In genomic region chr12:67847517-67847916, GRCm38 (mm10) we compare ENCODE assay signal across 28 mouse cellular contexts.
"Had no signal": no experiment of that assay in that cellular context is flagged by ENCODE, and none has a peak within 500 bp of the region (broad histone marks: within the 10 kb centered on the region; RNA-seq: fewer than 3 reads in every experiment).

No protein-coding gene starts in this region.

- H3K4me3 ChIP-seq: embryonic facial prominence, embryonic 10.5 days; embryonic facial prominence, embryonic 12.5 days; embryonic facial prominence, embryonic 13.5 days; embryonic facial prominence, embryonic 15.5 days; erythroblast, embryonic 14.5 days; forebrain, embryonic 10.5 days; forebrain, embryonic 12.5 days; forebrain, embryonic 13.5 days; forebrain, embryonic 15.5 days; gastrocnemius, adult 2 months; heart, adult 2 months had no signal

- H3K36me3 ChIP-seq: embryonic facial prominence, embryonic 10.5 days; embryonic facial prominence, embryonic 12.5 days; embryonic facial prominence, embryonic 13.5 days; embryonic facial prominence, embryonic 15.5 days; forebrain, embryonic 10.5 days; forebrain, embryonic 12.5 days; forebrain, embryonic 15.5 days had no signal

- ATAC-seq: forebrain, embryonic 13.5 days; forebrain, embryonic 14.5 days; forebrain, embryonic 15.5 days; forebrain, embryonic 16.5 days; forebrain, postnatal 0 days had no signal

- H3K27me3 ChIP-seq: embryonic facial prominence, embryonic 12.5 days; embryonic facial prominence, embryonic 13.5 days; embryonic facial prominence, embryonic 15.5 days; forebrain, embryonic 12.5 days; forebrain, embryonic 13.5 days; forebrain, embryonic 15.5 days had no signal

- H3K4me2 ChIP-seq: embryonic facial prominence, embryonic 12.5 days; embryonic facial prominence, embryonic 13.5 days; embryonic facial prominence, embryonic 15.5 days; forebrain, embryonic 12.5 days; forebrain, embryonic 13.5 days; forebrain, embryonic 15.5 days had no signal

- DNase-seq: cerebellum, adult 8-10 months; cerebellum, adult 9-10 months; cerebellum, adult 9-11 months; cerebellum, postnatal 10 days; cerebellum, postnatal 14 days; cerebellum, postnatal 25 days; cerebellum, postnatal 36 days; embryo, embryonic 11 days; forebrain, postnatal 0 days; gastrocnemius, adult 2 months; gastrocnemius, postnatal 10 days; gastrocnemius, postnatal 14 days; gastrocnemius, postnatal 25 days; gastrocnemius, postnatal 36 days; heart, adult 11 months; heart, adult 18-20 months; heart, adult 2 months had no signal

- H3K9me3 ChIP-seq: embryonic facial prominence, embryonic 10.5 days; embryonic facial prominence, embryonic 12.5 days; embryonic facial prominence, embryonic 13.5 days; embryonic facial prominence, embryonic 15.5 days; forebrain, embryonic 10.5 days; forebrain, embryonic 12.5 days; forebrain, embryonic 13.5 days; forebrain, embryonic 15.5 days had no signal

- H3K9ac ChIP-seq: embryonic facial prominence, embryonic 12.5 days; embryonic facial prominence, embryonic 13.5 days; embryonic facial prominence, embryonic 15.5 days; forebrain, embryonic 12.5 days; forebrain, embryonic 13.5 days; forebrain, embryonic 15.5 days; forebrain, postnatal 0 days had no signal

- H3K4me1 ChIP-seq: embryonic facial prominence, embryonic 10.5 days; embryonic facial prominence, embryonic 12.5 days; embryonic facial prominence, embryonic 13.5 days; embryonic facial prominence, embryonic 15.5 days; forebrain, embryonic 10.5 days; forebrain, embryonic 12.5 days; forebrain, embryonic 13.5 days; forebrain, embryonic 15.5 days had no signal

- H3K27ac ChIP-seq: embryonic facial prominence, embryonic 10.5 days; embryonic facial prominence, embryonic 12.5 days; embryonic facial prominence, embryonic 13.5 days; embryonic facial prominence, embryonic 15.5 days; forebrain, embryonic 10.5 days; forebrain, embryonic 12.5 days; forebrain, embryonic 13.5 days; forebrain, embryonic 15.5 days; gastrocnemius, adult 2 months; heart, adult 2 months had no signal
